Mouse (Mus musculus) embryo, embryonic 11.5 days (tissue): Measurements from ENCODE around the gene Gnat1.

Experiments used
- DNase-seq: peaks from one replicate; pipeline ENCODE4 v3.0.0-alpha.2; 2012; ENCODE audit warnings: low read depth, low spot score

Gnat1 gene

DNA sequence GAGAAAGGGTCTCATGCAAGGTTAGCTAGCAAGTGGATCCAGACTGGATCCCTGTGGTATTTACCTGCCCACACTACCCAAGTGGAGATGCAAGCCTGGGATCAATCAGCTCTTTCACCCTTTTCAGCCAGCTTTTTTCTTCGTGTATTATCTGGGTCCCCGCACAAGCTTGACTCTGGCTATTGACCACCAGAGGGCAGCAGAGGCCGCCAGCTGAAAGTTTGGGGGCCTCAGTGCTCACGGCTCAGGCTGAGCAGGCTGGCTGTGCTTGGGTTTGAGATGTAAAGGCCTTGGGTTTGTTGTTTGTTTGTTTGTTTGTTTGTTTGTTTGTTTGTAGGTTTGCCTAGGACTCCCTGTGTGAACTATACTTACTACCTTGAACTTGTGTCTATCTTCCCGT is 33.9 kb downstream of the Gnat1 start:
- peak; percentile 80 for DNase-seq

DNA sequence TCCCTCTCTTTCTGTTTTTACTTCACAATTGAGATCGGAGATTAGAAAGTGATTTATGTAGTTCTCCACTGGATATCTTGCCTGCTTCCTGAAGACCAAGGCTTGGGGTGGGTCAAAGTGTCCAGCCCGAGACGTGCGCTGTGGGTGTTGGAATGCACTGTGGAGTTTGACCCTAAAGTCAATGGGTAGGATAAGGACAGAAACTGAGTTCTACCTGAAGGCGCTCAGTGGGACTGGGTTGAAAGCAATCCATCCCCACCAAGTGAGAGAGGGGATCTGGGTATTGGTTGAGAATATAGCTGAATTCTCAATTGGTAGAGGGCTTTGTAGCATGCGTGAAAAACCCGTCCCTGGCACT is 34.4 kb downstream of the Gnat1 start:
- no peak for DNase-seq

DNA sequence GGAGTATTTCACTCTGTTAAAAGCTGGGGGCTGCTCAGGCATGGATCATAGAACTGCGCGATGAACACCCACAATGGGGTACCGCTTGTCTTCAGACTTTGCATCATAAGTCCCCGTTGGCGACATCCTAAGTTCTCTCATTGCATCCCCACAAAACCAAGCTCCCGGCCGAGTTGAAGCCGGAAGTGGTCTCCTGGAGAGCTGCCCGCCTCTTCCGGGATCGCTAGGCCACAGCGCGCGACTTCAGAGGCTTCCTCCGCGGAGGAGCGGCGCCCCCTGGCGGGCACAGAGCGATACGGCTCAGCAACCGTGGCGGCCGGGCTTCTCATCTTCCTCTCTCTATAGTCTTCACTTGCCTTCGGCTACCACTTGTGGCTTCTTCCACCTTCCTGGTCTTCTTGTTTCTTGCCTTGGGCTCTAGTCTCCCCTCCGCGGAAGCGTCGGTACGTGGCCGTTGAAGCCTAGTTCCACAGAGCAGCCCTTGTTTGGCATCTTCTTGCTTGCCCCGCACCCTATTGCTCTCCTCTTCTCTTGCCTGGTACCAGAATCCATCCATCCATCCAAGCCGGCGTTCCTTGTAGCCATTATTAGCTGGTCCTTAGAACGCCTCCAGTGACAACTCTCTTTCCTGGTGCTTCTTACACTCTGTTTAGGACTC is 34.9 kb downstream of the Gnat1 start:
- peak; percentile 89 for DNase-seq

DNA sequence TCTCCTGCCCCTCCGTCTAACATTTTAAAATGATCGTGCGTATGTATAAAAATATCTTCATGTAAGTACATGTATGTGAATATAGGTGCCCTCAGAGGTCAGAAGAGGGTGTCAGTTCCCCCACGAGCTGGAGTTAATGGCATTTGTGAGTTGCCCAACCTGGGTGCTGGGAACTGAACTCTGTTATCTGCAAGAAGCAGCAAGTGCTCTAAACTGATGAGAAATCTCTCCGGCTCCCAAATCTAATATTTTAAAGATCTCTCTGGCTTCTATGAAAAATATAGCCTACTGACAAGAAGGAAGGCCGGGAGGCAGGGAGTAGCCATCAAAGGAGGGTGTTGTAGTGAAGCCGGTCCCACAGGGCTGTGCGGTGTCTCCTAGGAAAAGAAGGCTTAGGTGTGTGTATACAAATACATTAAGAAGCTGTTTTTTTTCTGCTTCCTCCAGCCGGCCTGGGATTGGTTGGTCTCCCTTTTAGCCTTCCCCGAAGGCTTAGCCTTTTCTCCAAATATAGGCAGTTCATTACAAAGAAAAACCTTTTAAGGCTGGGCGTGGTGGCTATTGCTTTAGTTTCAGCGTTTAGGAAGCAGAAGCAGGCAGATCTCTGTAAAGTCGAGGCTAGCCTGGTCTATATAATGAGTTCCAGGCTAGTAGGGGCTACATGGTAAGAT is 35.8 kb downstream of the Gnat1 start:
- DNase-seq = no peak

DNA sequence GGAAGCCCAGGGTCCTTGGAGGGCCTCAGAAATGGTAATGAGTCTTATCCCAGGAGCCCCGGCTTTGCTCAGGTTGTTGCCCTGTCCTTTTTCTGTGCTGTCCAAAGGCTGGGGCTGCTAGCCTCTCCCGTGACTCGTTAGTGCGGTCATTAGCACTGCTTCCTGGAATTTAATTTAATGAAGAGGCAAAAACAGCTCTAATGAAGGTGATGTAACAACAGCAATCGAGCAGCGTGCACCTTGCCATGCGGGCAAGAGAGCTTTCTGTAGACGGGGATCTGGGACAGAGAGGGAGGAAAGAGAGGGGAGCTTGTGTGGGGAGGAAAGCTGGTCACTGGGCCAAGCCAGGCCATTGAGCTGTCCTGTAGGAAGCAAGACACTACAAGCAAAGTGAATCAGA is 37.8 kb downstream of the Gnat1 start:
- no peak for DNase-seq

DNA sequence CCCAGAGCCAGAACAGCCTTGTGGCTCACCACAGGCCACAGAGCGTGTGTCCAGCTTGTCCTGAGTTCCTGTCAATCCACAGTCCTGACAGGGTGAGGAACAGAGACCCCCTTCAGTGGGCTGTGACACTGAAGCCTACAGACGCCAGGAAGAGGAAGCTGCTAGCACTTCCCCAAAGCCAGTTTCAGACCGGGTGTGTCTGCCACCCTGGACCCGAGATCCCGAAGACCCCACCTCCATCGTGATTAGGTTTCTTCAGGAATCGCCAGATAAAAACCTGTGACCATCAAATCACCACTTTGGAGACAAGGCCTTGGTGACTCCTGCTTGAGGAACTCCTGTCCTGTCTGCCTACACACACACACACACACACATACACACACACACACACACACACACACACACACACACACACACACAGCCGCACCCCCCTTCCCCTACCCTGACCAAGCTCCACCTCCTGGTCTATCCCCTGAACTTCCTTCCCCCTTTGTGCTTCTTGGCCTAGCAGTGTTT is 39.2 kb downstream of the Gnat1 start:
- DNase-seq = no peak

DNA sequence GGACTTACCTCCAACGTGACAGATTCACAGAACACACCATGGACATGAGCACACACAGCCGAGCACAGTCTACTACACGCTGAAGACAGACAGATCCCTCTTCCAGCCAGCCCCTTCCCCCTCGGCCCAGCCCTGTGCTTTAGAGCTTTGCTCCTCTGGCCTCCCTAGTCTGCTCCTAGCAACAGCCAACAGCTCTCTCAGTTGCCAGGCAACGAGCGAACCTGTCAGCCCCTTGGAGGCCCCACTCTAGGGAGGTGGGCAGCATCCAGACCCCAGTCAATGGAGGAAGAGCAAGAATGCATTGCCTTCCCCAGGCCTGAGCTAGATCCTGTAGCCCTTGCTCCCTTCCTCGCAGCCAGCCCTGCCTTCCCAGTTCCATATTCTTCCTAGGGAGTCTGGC is 42.4 kb downstream of the Gnat1 start:
- no peak for DNase-seq

DNA sequence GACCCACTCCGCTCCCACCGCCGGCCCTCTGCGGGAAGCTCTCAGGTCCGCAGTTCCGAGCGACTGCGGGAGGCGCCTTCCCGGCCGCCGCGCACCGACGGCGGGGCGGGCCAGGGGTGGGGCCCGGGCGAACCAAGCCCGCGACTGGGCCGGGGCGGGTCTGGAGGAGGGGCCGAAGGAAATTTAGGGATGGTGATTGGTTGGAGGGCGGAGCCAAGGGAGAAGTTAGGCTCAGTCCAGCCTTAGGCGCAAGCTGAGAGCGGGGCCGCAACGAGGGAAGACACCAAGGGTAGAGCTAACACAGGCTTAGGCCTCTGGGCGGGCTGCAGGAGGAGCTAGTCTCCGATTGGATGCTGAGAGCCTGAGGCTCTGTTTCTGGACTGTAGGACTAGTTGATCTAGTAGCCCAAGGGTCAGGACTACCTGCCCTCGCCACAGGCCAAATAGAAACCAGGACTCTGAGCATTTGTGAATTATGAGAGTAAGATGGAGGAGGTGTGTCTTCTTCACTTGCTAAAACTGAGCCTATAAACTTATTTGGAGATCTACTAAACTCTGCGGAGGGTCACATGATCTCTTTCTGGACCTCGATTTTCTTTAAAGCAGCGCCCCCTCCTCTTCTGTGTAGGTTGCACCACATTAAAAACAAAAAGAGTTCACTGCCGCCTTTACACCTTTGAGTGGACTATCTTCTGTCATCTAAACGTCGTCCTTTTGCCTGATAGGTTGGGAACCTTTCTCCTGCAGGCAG is 44.1 kb downstream of the Gnat1 start, which contains the start of gene Gnai2:
Gnai2 (minus strand) TSS at position 89 of the 750 bp plus-strand sequence.
- DNase-seq = peak; percentile 94

DNA sequence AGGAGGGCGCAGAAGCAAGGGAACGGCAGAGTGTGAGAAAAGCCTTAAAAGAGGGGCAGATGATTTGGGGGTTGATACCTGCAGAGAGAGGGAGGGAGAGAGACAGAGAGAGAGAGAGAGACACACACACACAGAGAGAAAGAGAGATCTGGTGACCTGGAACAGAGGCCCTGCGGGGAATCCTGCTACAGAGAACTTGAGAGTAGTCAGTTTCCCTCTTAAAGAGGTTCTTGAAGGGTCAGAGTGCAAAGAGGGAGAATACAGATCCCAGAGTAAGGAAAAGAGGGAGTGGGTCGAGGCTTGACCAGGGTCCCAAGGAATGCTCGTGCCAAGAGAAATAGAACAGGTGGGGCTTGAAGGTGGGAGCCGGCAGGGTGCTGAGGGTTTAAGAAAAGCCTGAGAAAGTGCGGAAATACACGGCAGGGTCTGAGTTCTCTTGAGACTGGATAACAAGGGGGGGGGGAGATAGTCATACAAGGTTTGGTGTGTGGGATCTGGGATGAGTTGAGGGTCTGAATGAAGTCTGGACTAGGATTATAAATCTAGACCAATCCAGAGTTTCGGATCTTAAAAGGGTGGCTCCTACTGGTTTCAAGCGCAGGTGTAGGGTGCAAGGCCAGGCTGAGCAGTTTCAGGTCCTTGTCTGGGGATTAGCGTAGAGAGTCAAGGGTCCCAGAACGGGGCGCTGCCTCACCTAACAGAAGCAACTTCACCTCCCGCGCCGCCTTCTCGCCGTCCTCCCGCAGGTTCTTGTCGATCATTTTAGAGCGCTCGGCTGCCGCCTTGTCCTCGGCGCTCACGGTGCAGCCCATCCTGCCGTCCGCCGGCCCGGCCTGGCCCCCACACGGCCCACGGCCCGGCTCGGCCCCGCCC is 44.9 kb downstream of the Gnat1 start:
- no peak for DNase-seq

DNA sequence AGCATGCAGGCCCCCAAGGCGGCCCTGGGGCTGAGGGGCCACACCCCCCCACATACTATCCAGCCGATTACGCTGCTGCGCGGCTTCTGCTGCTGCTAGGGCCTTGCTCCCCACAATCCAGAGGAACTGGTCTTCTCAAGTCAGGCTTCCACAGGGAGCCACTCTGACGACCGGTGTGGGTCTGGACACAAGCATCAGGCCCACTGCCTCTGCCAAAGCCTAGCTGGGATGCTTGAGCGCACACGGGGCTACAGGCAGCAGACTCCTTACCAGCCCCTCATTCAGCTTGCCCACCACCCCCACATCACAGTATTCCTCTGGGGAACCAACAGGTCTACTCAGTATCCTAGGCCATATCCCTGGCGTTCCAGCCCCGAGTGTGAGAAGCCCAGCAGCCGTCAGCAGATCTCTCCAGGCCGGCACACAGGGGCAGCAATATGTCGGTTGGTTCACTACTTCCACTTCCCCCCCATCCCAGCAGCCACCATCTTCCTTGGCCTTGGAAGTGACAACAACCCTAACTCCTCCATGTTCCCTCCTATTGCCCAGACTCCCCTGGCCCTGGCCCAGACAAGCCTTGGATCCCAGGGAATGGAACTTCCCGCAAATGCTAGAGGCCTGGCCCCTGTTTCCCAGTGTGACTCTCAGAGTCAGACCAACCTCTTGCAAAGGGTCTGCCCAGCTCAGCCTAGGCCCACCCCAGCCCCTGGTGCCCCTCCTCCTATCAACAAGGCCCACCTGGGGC is 45.7 kb downstream of the Gnat1 start:
- DNase-seq = no peak

DNA sequence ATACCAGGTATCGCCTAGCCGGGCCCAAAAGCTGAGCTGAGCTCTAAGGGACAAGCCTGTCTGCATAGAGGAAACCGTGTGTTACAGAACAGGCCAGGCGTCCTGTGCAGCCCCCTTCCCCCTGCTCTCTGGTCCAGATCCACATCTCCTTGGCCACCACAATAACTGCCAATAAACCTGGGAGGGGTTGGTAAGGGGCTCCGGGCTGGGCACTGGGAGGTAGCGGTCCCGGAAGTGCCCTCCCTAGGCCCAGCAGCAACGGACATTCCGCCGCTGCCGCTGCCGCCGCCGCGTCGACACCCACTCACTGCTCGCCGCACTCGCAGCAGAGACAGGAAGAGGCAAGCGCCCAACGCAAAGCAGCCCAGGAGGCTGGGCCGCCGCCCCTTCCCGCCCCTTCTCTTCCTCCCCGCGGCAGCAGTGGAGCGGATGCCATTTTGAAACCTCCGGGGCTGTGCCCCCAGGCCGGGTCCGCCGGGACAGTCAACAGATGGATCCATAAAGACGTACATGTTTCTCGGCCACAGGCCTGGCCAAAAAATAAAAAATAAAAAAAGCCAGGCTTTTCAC is 46.3 kb downstream of the Gnat1 start:
- no peak for DNase-seq

DNA sequence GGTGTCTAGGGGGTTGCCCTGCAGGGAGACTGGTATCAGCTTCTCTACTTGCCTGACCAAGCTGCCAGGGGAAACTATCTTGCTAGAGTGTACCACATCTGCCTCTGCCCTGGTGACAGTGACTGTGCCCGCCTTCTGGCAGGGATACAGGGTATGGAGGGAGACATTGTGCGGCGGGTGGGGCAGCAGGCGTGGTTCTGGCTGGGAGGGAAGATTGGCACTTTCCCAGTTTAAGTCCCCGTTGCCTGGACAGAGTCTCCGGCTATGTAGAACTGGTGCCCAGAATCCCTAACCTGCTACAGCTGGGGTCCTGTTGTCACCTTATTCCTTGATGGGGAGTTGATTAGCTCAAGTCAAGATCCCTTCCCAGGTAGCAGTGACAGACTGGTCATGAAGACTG is 47.0 kb downstream of the Gnat1 start:
- no peak for DNase-seq

DNA sequence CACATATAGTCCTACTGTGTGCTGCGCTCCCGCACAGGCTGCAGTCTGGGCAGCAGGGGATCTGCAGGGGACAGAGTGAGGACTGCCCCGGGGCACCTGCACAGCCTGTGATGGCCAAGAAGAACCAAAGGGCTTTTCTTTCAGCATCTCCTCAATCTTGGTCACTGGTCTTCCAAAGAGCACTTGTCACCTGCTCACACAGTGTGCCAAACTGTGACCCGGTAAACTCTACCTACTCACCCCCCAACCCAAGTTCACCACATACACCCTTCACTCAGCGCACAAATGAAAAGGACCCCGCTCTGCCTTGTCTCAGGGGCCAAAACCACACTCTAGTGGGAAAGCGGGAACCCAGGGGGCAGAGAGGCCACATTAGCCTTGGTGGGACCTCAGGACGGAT is 47.7 kb downstream of the Gnat1 start:
- DNase-seq = no peak

DNA sequence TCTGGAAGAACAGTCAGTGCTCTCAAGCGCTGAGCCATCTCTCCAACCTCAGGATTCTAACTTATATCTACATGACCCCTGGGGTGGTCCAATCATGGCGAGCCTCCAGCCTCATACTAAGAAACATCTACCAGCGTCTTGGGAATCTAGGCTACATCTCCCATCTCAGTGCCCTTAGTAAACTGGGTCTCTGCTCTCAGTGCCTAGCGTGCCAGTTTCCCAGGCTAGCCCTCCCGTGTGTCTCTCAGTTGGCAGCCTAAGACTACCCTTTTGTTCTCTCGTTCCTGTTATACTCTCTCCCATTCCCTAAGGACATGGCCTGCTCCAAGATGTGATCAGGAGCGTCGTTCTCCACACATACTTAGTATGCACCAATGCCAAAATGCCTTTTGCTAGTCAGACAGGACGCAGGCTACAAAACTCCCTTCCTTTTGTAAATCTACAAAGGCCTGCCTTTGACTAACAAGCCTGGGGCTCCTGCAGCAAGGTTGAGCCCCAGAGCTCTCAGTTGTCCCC is 48.1 kb downstream of the Gnat1 start:
- DNase-seq = no peak

DNA sequence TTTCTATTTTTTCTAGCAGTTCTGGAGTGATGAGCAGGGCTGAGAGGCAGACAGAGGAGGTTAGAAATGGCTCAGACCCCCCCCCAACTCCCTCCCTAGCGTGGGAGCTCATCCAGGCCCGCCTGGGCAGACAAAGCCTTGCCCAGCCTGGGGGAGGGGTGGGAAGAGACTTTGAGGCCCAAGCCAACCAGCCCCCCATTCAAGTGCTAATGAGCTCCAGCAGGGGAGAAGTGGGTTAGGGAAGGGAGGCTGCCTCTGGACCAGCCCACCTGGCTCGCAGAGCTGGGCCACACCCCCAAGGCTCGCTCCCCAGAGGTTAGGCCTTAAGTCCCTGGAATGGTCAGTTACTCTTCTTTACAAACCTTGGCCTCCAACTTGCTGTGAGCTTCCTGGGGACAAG is 48.9 kb downstream of the Gnat1 start:
- DNase-seq = no peak

DNA sequence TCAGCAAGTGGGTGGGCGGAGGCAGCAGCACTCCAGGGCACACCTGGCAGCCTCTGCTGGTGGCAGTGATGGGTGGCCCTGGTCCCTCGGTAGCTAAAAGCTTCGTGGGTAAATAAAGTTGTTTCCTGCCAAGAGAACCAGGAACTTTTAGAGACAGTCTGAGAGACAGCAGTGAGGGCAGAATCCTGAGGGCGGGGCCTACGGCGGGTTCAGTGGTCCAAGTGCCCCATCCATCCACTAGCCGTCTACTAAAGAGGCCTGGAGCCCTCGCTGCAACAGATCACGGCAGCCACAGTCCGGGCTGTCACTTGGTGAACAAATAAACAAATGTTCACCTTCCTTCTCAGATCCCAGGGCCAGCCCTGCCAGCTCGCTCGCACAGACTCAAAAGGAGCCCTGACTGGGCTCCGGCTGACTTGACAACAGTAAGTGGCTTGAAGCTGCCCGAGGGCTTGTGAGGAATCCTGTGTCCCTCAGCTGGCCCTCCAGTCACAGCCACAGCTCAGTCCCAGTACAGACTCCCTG is 49.5 kb downstream of the Gnat1 start:
- DNase-seq = no peak

DNA sequence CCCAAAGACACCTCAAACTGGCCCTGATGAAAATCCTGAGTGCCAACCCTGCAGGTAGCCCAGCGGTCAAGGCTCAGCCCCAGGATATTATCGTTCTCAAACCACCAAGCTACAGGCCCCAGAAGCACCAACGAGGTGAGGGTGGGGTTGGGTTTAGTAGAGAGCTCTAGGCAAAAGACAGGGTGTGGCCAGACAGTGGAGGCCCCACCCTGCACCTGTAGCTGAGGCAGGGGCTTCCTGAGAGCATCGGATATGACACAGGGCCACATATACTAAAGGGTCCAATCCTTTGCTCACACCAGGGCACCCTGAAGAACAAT is 50.1 kb downstream of the Gnat1 start:
- no peak for DNase-seq

DNA sequence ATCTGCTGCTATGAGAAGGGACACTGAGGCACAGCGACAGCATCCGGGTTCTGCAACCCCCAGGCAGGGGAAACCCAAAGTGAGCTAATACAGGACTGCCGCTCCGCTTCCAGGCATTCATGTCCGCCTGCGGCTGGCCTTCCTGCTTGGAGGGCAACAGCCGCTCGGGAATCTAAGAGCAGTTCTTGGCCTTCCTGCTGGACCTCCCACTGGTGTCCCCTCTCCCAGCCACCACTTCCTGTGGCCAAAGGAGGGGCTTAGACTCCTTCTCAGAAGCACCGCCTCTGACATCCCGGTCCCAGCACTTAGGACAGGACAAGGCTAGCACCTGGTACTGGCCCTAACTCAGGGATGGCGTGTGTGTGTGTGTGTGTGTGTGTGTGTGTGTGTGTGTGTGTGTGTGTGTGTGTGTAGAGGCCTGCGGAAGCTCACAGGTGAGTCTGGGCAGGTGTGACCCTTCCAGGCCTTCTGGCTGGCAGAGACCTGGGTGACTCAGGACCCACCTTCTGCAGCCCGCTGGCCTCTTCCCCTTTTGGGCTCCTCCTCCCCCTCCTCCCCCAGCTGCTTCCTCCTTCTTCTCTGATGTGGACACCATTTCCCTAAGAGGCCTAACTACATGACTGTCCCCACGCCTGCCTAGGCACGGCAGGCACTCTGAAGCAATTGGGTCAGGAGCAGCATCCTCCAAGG is 50.6 kb downstream of the Gnat1 start:
- no peak for DNase-seq

DNA sequence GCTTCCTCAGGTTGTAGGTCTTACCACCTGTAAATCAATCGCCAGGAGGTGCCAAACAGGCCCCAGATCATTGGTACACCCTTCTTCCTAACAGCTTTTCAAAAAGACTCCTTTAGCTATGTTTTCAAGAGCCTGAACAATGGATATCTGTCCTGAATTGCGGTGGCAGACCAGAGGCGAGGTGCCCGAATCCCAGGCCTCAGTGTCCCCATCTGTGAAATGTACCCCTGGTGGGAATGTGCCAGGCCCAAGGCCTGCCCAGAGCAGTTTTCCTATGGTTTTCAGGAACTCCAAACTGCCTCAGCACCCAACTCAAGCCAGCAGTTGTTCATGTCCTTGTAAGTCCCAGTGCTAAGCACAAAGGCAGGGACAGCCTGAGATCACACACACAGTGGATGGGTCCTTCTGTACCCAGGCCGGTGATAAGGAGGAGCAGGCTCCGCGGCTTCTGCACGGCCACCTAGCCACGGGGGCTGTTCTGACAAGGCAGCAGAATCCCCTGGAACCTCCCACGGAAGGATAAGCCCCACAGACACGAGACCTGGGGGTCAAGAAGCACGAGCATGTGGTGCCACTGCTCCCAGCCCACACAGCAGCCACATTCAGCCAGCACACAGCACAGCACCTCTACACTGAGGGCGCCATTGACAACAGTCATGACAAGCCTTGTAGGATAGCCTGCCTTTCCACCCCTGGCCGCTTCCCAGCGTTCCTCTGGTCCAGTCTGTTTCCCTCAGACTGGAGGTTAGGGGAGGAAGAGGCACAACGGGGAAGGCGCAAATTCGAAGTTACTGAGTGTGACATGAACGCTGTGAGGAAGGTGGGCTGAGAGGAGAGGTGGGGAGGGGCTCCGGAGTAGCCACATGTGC is 51.9 kb downstream of the Gnat1 start:
- DNase-seq = no peak
